In the genomic region with DNA sequence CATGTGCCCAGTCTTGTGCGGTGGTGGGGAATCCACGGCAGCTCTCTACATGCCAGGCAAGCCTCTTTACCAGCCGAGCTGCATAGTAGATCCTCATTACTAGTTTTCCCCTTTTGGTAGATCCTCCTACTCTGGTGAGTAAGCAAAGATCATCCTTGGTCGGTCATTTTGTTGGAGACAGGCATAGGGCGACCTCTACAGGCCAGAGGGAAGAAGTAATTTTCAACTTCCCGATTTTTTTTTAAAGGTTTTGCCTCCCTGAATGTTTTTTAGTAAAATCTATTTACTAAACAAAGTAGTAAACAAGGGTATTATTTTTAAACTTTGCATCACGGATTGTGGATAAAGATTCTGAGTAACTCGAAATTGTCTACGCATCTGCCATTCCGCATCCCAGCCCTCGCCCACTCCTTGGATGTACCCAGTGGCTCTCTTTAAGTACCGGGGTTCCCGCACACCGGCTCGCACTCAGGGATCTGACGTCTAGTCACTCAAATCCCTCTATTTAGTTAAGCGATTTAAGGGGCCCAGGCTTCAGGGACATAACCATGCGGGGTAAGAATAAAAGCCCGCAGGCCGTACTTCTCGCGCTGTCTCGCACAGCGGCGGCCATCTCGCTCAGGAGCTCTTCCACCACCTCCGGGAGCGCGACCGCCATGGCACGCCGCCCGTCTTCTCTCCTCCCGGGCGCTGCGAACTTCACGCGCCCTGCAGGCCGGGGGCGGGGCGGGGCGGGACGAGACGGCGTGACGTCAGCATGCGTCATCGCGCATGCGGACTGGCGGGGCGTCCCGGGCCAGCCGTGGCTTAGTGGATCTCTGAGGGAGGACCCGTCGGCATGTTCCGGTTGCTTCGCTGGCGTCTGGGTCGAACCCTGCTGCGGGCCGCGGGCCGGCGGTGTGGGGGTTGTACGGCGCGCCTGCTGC, we compare ENCODE assay signal across 8 mouse cellular contexts. TPM values are rescaled to one million over a fixed set of nuclear protein-coding genes. Genes with fewer than 3 reads are reported as not detected.
DNase-seq lines count a peak whose midpoint lies in the region; ATAC-seq and TF ChIP-seq lines count a peak whose summit lies in the region.

Zswim7 (minus strand) TSS at position 701 of the 926 bp plus-strand sequence.
Ttc19 (plus strand) TSS at position 799 of the 926 bp plus-strand sequence.

- peak within 1 kb of the TSS; percentile 75 for H3K4me2 ChIP-seq in hindbrain, postnatal 0 days (ENCODE audit: low read depth, low read length)

- H3K27me3 ChIP-seq in hindbrain, postnatal 0 days (ENCODE audit: insufficient read depth, low read length) = no peaks in the 10 kb centered on the region

- under 1% methylated on average over 65 of the region's 68 CpGs for WGBS in hindbrain, postnatal 0 days

- peak; percentile 80 for ATAC-seq in common myeloid progenitor, adult 5-6 weeks (replicated peaks; ENCODE audit: low read depth, poor library complexity, severe bottlenecking)
- peak; percentile 97 for ATAC-seq in hindbrain, postnatal 0 days
- peak; percentile 80 for ATAC-seq in megakaryocyte, adult 5-6 weeks (ENCODE audit: poor library complexity, severe bottlenecking)

- intact Hi-C loops in gastrocnemius, adult 2 months (cut with DNase I) = loop anchor here (1.0 to 5.0 kb wide), 3 partner anchors 154 to 349 kb away; partner anchors contain the start of gene Akap10
- intact Hi-C loops in left cerebral cortex, adult 2 months (cut with DNase I) = loop anchor here (1.0 to 5.0 kb wide), 4 partner anchors 154 to 349 kb away; partner anchors contain the start of gene Akap10

- no peaks in the 10 kb centered on the region for H3K9me3 ChIP-seq in hindbrain, postnatal 0 days (ENCODE audit: low read length)

- TF ChIP-seq CTCF in gastrocnemius, adult 2 months (IDR thresholded peaks at IDR 0.05) = peak; percentile 85
- peak; percentile 80 for TF ChIP-seq CTCF in hindbrain, postnatal 0 days (IDR thresholded peaks at IDR 0.05; ENCODE audit: low read depth)
- TF ChIP-seq CTCF in left cerebral cortex, adult 2 months (IDR thresholded peaks at IDR 0.05) = peak; percentile 82

- H3K4me3 ChIP-seq in gastrocnemius, adult 2 months = peak within 1 kb of the TSS; percentile 82
- peak within 1 kb of the TSS; percentile 98 for H3K4me3 ChIP-seq in hindbrain, postnatal 0 days (ENCODE audit: low read length)
- peak within 1 kb of the TSS; percentile 77 for H3K4me3 ChIP-seq in left cerebral cortex, adult 2 months

- 0 out of 2 replicates have a peak, but pooled peaks cover 6% of the 10 kb centered on the region for H3K4me1 ChIP-seq in hindbrain, postnatal 0 days (ENCODE audit: insufficient read depth, low read length)

- peak; percentile 98 for DNase-seq in ZHBTc4 (ENCODE audit: low read depth, low spot score)
- DNase-seq in gastrocnemius, adult 2 months = peak; percentile 96
- peak; percentile 96 for DNase-seq in hindbrain, postnatal 0 days (ENCODE audit: low spot score)
- DNase-seq in left cerebral cortex, adult 2 months (ENCODE audit: extremely low spot score in 1 of 2, low spot score in 2 of 2) = peak; percentile 91 to 95
- peak; percentile 91 for DNase-seq in right cerebral cortex, adult 2 months (ENCODE audit: low spot score in 2 of 2)
- peak; percentile 93 for DNase-seq in urinary bladder, postnatal 14 days (ENCODE audit: low spot score)

- H3K27ac ChIP-seq in gastrocnemius, adult 2 months = peak within 1 kb of the TSS; percentile 91
- peak within 1 kb of the TSS; percentile 94 for H3K27ac ChIP-seq in hindbrain, postnatal 0 days
- peak within 1 kb of the TSS; percentile 89 for H3K27ac ChIP-seq in left cerebral cortex, adult 2 months

- peaks cover 12% of the 10 kb centered on the region; the same call in 1 of the 2 replicates for H3K36me3 ChIP-seq in hindbrain, postnatal 0 days (ENCODE audit: insufficient read depth, low read length)

- peak within 1 kb of the TSS; percentile 89 for H3K9ac ChIP-seq in hindbrain, postnatal 0 days (replicated peaks; ENCODE audit: low read length)

RNA-seq across cellular contexts. Expression of gene Zswim7, which starts in this region (rescaled TPM):
- 6.1 and 10.2 TPM in 2 replicates for total RNA-seq in common myeloid progenitor, adult 5-6 weeks (2017)
- 10 to 100 TPM; 33.5 to 40.6 TPM for total RNA-seq in gastrocnemius, adult 2 months (2021)
- total RNA-seq in hindbrain, postnatal 0 days (2014; rRNA removed) = 9.3 and 21.5 TPM in 2 replicates
- 27.5 and 27.8 TPM in 2 replicates for polyA plus RNA-seq in hindbrain, postnatal 0 days (2015; fragmentation: Nextera tagmentation; extraction: Ambion mirVana)
- total RNA-seq in left cerebral cortex, adult 2 months (2021) = 10 to 100 TPM; 14.8 to 16.4 TPM
- total RNA-seq in megakaryocyte, adult 5-6 weeks (2015) = 10.0 and 10.2 TPM in 2 replicates
- total RNA-seq in megakaryocyte, adult 5-6 weeks (2017) = 1.0 and 3.9 TPM in 2 replicates

RNA-seq across cellular contexts. Expression of gene Ttc19, which starts in this region (rescaled TPM):
- 11.3 and 17.0 TPM in 2 replicates for total RNA-seq in common myeloid progenitor, adult 5-6 weeks (2017)
- 10 to 100 TPM; 37.4 to 50.1 TPM for total RNA-seq in gastrocnemius, adult 2 months (2021)
- 33.8 and 39.0 TPM in 2 replicates for total RNA-seq in hindbrain, postnatal 0 days (2014; rRNA removed)
- 43.2 and 43.6 TPM in 2 replicates for polyA plus RNA-seq in hindbrain, postnatal 0 days (2015; fragmentation: Nextera tagmentation; extraction: Ambion mirVana)
- 10 to 100 TPM; 86.5 to 92.0 TPM for total RNA-seq in left cerebral cortex, adult 2 months (2021)
- 7.4 and 10.8 TPM in 2 replicates for total RNA-seq in megakaryocyte, adult 5-6 weeks (2015)
- total RNA-seq in megakaryocyte, adult 5-6 weeks (2017) = 8.6 and 15.7 TPM in 2 replicates

Comparison
In these comparisons a context has a peak if more than half of its experiments do, and no peak if none do; other contexts are left out.
1. Peak in every context shown above with its lines: DNase-seq, ATAC-seq, H3K4me3 ChIP-seq and H3K27ac ChIP-seq.